Mouse (Mus musculus) brain, embryonic 14.5 days (tissue): ENCODE results near the gene Scd4.

ENCODE experiments used
- CTCF ChIP-seq: fragments of 200-500 bp; IDR thresholded peaks from 2 replicates; pipeline ENCODE4 v1.5.1; 2012; ENCODE audit warnings: inconsistent platforms, mild to moderate bottlenecking, moderate library complexity, borderline replicate concordance; ENCODE audit not compliant: insufficient read depth, insufficient read length; ENCODE audit errors: extremely low read depth
- POLR2A ChIP-seq: fragments of 200-500 bp; IDR thresholded peaks from 2 replicates; pipeline ENCODE4 v1.6.1; 2012; ENCODE audit warnings: mild to moderate bottlenecking, inconsistent platforms, borderline replicate concordance; ENCODE audit not compliant: poor library complexity, insufficient read depth, insufficient read length, severe bottlenecking; ENCODE audit errors: extremely low read depth

GRCm38 (mm10) chr19:44333991-44334390 is 1.1 kb downstream of the Scd4 start:
- TF ChIP-seq CTCF (no peak), POLR2A (no peak)
